Mouse (Mus musculus) ES-E14 (cell line): ENCODE results near the gene Apba2. TPM values are rescaled to one million over a fixed set of nuclear protein-coding genes. Genes with fewer than 3 reads are reported as not detected.

ENCODE experiments used
- DNase-seq: peaks from one replicate; pipeline ENCODE4 v3.0.0-alpha.2; 2013; ENCODE audit warnings: low read depth, low spot score
- H3K27ac ChIP-seq: 2 replicates; pipeline ENCODE4 v1.5.1; 2012; ENCODE audit warnings: low read depth, mild to moderate bottlenecking, low read length, moderate library complexity, mixed read lengths; ENCODE audit not compliant: poor library complexity, insufficient read depth, severe bottlenecking
- H3K36me3 ChIP-seq: 2 replicates; pipeline ENCODE4 v1.6.1; 2012; ENCODE audit warnings: mild to moderate bottlenecking, low read length, moderate library complexity, mixed read lengths; ENCODE audit not compliant: control insufficient read depth, poor library complexity, insufficient read depth, severe bottlenecking
- H3K4me1 ChIP-seq, 2 experiments: fragments of 150-350 bp in 1 of 2; sonication (generic) in 1 of 2; 2 replicates each; pipeline ENCODE4 v1.6.1; 2012; ENCODE audit warnings: low read length in 2 of 2, mild to moderate bottlenecking in 1 of 2, mixed read lengths in 1 of 2; ENCODE audit not compliant: control insufficient read depth in 2 of 2, insufficient read depth in 2 of 2, poor library complexity in 1 of 2
- H3K4me3 ChIP-seq, 2 experiments: fragments of 150-350 bp in 1 of 2; sonication (generic) in 1 of 2; 2 replicates each; pipeline ENCODE4 v1.5.1; 2012; ENCODE audit warnings: low read length in 2 of 2, low read depth in 1 of 2, mild to moderate bottlenecking in 1 of 2, mixed read lengths in 1 of 2; ENCODE audit not compliant: insufficient read depth in 1 of 2, poor library complexity in 1 of 2, severe bottlenecking in 1 of 2
- H3K9ac ChIP-seq: 2 replicates; pipeline ENCODE4 v1.6.1; 2012; ENCODE audit warnings: low read depth, mild to moderate bottlenecking, low read length, mixed read lengths; ENCODE audit not compliant: poor library complexity, insufficient read depth, severe bottlenecking
- H3K9me3 ChIP-seq: fragments of 150-350 bp; sonication (generic); 2 replicates; pipeline ENCODE4 v1.6.1; 2012; ENCODE audit warnings: low read depth, mild to moderate bottlenecking, low read length; ENCODE audit not compliant: control insufficient read depth, insufficient read depth
- CHD2 ChIP-seq: IDR thresholded peaks from 2 replicates; pipeline ENCODE4 v1.6.1; 2014; ENCODE audit warnings: mild to moderate bottlenecking, low read depth, low read length, inconsistent platforms
- HCFC1 ChIP-seq: IDR thresholded peaks from 2 replicates; pipeline ENCODE4 v1.6.1; 2012; ENCODE audit warnings: low read length, inconsistent platforms, borderline replicate concordance; ENCODE audit not compliant: insufficient read depth
- MAFK ChIP-seq: IDR thresholded peaks from 2 replicates; pipeline ENCODE4 v1.6.1; 2014; ENCODE audit warnings: mild to moderate bottlenecking, low read depth, low read length, inconsistent platforms; ENCODE audit not compliant: insufficient read depth
- ZC3H11A ChIP-seq: IDR thresholded peaks from 2 replicates; pipeline ENCODE4 v1.6.1; 2012; ENCODE audit warnings: low read depth, mild to moderate bottlenecking, inconsistent platforms, low read length, borderline replicate concordance
- ZNF384 ChIP-seq: IDR thresholded peaks from 2 replicates; pipeline ENCODE4 v1.6.1; 2012; ENCODE audit warnings: low read depth, low read length, inconsistent platforms
- in situ Hi-C, 2 experiments: fragments of 600-800 bp; cut with MboI; formaldehyde crosslinking; loops; one replicate each; pipeline ENCODE4 v1.15.1; 2025; ENCODE audit warnings: low sequenced_read_pairs in 2 of 2, inconsistent platforms in 1 of 2; ENCODE audit not compliant: unreplicated experiment in 2 of 2
- total RNA-seq: library from RNA; depleted of rRNA; stranded (reverse); fragments of 300-350 nt; gene quantifications from 2 replicates; pipeline ENCODE4 v1.2.3, GENCODE M21; 2012

Apba2 gene
- total RNA-seq, 1 experiment, result 1.7 TPM

- no peak for DNase-seq
- Histone ChIP-seq H3K9ac (no peak overlapping the region), H3K27ac (no peak overlapping the region), H3K4me1 (no peaks in the 10 kb centered on the region), H3K36me3 (no peaks in the 10 kb centered on the region), H3K9me3 (no peaks in the 10 kb centered on the region), H3K4me3 (no peak overlapping the region)
- TF ChIP-seq ZNF384 (no peak), ZC3H11A (no peak)
- in situ Hi-C loops, result no loop called here
Observed at GRCm38 (mm10) chr7:64638922-64639321, 137.4 kb downstream of the Apba2 start.

DNA sequence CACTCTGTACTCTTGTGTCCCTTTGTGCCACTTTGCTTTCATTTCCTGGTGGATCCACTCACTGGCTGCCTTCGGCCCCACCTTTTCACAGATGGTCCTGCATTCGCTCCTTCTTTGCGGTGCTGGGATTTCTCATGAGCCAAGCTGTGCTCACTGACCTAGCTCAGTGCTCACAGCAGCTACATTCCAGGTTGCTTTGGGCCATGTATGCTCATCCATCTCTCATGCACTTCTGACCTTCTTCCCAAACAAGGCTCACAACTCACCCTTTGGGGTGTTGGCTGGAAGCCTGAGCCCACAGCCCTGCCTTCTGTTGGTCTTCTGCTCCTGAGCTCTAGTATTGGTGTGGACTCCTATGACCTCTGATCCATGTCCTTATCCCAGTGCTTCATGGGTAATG lies 139.1 kb downstream of the Apba2 start:
- TF ChIP-seq HCFC1 (no peak), ZC3H11A (no peak), CHD2 (no peak), MAFK (no peak), ZNF384 (no peak)
- no peak for DNase-seq
- in situ Hi-C loops, result no loop called here
- no peaks in the 10 kb centered on the region for H3K4me1 ChIP-seq
- no peak overlapping the region for H3K4me3 ChIP-seq
- H3K27ac ChIP-seq, result no peak overlapping the region
- no peak overlapping the region for H3K9ac ChIP-seq
- H3K36me3 ChIP-seq, result no peaks in the 10 kb centered on the region
- H3K9me3 ChIP-seq, result no peaks in the 10 kb centered on the region

DNA sequence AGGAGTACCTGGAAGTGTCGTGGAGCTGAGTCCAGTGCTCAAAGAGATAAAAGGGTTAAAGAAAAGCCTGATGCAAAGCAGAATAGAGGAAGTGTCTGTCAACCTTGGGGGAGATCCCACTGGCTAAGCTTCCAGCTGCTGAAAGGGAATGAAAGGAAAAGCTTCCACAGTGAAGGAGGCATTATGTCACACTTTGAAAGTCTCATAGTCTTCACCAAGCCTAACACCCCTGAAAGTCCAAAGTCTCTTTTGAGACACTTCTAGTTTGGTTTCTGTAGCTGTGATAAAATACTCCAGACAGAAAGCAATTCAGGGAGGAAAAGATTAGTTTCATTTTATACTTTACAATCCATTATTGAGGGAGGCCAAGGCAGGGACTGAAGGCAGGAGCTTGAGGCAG lies 141.4 kb downstream of the Apba2 start:
- Histone ChIP-seq H3K36me3 (no peaks in the 10 kb centered on the region), H3K4me3 (no peak overlapping the region), H3K27ac (no peak overlapping the region), H3K9ac (no peak overlapping the region), H3K9me3 (no peaks in the 10 kb centered on the region), H3K4me1 (no peaks in the 10 kb centered on the region)
- DNase-seq, result no peak
- TF ChIP-seq HCFC1 (no peak), ZC3H11A (no peak), ZNF384 (no peak)
- in situ Hi-C loops, result no loop called here

DNA sequence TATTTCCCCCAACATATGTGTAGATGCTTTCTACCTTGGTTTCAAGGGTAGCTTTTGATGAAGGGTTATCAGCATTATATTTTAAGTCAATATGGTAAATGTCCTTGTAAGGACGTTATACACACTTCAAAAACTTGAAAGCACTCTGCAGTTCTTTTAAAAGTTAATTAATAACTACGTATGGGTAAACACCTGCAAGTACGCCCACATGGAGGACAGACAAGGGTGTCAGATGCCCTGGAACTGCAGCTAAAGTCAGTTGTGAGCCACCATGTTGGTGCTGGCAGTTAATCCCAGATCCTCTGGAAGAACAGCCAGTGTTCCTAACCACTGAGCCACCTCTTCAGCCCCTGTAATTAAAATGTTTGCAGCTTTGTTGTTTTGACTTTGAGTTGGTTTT lies 144.0 kb downstream of the Apba2 start:
- H3K36me3 ChIP-seq, result no peaks in the 10 kb centered on the region
- in situ Hi-C loops, result no loop called here
- no peaks in the 10 kb centered on the region for H3K9me3 ChIP-seq
- no peak overlapping the region for H3K4me3 ChIP-seq
- no peak for DNase-seq
- no peak overlapping the region for H3K27ac ChIP-seq
- no peaks in the 10 kb centered on the region for H3K4me1 ChIP-seq
- no peak for TF ChIP-seq MAFK
- TF ChIP-seq HCFC1, result no peak
- TF ChIP-seq CHD2, result no peak
- no peak for TF ChIP-seq ZC3H11A
- no peak for TF ChIP-seq ZNF384
- H3K9ac ChIP-seq, result no peak overlapping the region

DNA sequence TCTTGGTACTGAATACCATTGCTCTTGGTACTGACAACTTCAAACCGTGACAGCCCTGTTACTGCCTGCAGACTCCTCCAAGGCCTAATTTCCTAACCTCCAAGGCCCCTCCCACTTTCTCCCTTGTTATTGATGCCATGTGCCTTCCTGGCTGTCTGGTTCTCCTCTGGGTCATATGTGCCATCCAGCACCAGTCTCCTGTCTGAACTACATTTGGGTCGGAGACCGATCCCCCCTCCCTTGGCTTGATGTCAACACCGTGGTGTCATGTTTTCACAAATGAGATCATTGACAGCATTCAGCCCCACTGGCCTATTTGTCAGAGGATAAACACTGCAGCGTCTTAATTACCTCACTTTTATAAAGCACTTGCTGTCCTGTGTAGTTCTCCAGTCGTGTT lies 144.5 kb downstream of the Apba2 start:
- DNase-seq, result no peak
- TF ChIP-seq ZC3H11A, result no peak
- TF ChIP-seq CHD2, result no peak
- TF ChIP-seq MAFK, result no peak
- no peak for TF ChIP-seq HCFC1
- TF ChIP-seq ZNF384, result no peak
- H3K4me1 ChIP-seq, result no peaks in the 10 kb centered on the region
- in situ Hi-C loops, result no loop called here
- H3K9ac ChIP-seq, result no peak overlapping the region
- H3K9me3 ChIP-seq, result no peaks in the 10 kb centered on the region
- no peaks in the 10 kb centered on the region for H3K36me3 ChIP-seq
- no peak overlapping the region for H3K4me3 ChIP-seq
- no peak overlapping the region for H3K27ac ChIP-seq
